Mouse (Mus musculus) frontal cortex, postnatal 36 days (tissue): ENCODE data around the gene Ergic3.

Source experiments
- DNase-seq, 2 experiments: peaks; one replicate each; pipeline ENCODE4 v3.0.0; 2022; ENCODE audit warnings: low spot score in 2 of 2

Ergic3 gene

DNA sequence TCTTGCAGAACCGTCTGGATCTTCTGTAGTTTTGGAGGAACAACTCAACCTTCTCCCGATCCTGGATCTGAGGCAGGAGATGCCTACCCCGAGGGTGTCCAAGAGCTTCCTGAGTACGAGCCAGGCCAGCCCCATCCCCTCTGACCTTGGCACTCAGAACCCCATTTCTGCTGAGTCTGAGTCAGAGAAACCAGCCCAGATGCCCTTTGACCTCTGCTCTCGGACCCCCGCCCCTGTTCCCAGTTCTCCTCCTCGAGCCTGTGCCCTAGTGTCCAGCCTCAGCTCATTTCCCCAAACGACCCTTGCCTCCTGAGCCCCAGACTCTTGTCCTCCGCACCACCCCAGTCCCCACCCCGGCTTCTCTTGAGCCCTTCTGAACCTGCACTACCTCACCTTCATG is 58.3 kb downstream of the Ergic3 start:
- no peak for DNase-seq
